Mouse (Mus musculus): ENCODE data around the gene Sin3a.

The Sin3a gene

DNA sequence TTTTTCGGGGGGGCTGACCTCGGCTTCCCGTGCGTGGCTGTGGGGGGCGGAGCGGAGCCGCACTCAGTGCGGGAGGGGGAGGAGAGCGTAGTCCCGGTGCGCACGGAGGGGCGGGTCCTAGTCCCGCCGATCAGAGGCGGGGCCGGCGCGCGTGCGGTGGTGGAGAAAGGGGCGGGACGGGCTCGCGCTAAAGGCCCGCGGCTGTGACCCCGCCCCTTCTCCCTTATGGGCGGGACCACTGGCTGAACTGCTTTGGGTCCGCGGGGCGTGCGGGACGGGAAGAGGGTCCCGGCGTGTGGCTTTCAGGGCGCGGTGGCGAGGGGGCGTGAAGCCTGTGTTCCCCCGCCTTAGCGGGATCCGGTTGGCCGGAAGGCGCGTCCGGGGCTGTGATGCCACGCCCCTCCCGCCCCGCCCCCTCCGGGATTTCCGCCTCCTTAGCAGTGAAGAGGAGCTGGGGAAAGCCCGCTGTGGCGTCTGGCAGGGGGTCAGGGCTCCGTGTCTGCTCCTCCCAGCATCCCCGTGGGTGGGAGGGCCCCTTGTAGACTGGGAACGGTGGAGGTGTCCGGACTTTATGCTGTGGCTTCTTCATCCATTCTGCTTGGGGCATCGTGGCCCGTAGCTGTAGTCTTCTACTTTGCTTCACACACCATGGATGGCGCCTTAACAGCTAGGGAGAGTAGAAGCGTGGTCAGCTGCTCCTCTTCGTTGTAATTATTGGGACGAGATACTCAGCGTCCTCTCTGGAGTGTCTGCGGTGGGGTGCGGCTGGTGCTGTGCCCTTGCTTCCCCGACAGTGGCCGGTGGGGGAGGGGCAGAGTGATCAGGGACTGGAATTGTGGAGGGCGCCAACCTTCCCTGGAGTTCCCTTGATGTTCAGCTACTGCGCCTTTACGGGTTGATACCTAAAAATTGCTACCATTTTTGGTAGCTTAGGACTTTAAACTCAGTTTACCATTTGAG lies 5.1 kb downstream of the Sin3a start:
- Histone ChIP-seq H3K36me3 (ENCODE audit: control insufficient read depth, insufficient read depth, low read length, poor library complexity, severe bottlenecking) (no peaks in the 10 kb centered on the region; the same call in 1 of the 2 replicates), H3K27me3 (ENCODE audit: control insufficient read depth, insufficient read depth, low read length, poor library complexity, severe bottlenecking) (no peaks in the 10 kb centered on the region)
- DNase-seq (ENCODE audit: low read depth, low spot score), result peak; percentile 92

DNA sequence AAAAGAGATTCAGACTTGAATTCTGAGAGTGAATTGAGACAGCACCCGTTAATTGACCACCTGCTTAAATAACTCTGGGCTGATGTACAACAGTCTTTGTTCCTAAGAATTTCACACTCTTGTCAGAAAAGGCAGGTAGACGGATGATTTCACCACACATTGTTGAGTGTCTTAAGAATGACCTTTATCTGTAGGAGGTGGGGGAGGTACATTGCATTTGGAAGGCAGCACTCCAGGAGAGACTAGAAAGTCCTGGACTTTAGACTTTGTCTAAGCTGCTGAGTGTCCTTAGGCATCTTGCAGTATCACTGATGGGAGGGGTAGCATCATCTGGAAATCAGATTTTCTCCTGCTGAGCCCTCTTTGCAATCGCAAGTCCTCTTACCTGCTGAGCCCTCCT lies 10.4 kb downstream of the Sin3a start:
- no peaks in the 10 kb centered on the region for H3K27me3 ChIP-seq (ENCODE audit: control insufficient read depth, insufficient read depth, low read length, poor library complexity, severe bottlenecking)
- peaks cover 5% of the 10 kb centered on the region for H3K36me3 ChIP-seq (ENCODE audit: control insufficient read depth, insufficient read depth, low read length, poor library complexity, severe bottlenecking)
- no peak for DNase-seq (ENCODE audit: low read depth, low spot score)

DNA sequence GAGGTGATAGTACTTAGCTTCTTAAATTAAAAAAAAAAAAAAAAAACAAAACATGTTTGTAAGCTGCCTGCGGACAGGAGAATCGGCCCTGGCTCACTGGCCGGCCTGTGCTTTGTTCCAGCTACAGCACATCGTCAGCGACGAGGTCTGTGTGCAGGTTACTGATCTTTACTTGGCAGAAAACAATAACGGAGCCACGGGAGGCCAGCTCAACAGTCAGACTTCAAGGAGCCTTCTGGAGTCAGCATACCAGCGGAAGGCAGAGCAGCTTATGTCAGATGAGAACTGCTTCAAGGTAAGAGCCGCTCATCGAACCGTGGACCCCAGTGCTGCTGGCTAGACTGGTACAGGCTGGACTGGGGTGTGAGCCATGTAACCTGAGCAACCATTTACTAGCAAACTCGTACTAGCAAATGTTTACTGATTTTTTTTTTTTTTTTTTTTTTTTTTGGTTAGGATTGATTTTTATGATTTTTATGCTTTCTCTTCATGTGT lies 45.5 kb downstream of the Sin3a start:
- peaks cover 17% of the 10 kb centered on the region for H3K36me3 ChIP-seq (ENCODE audit: control insufficient read depth, insufficient read depth, low read length, poor library complexity, severe bottlenecking)
- no peak for DNase-seq (ENCODE audit: low read depth, low spot score)
- H3K27me3 ChIP-seq (ENCODE audit: control insufficient read depth, insufficient read depth, low read length, poor library complexity, severe bottlenecking), result no peaks in the 10 kb centered on the region

DNA sequence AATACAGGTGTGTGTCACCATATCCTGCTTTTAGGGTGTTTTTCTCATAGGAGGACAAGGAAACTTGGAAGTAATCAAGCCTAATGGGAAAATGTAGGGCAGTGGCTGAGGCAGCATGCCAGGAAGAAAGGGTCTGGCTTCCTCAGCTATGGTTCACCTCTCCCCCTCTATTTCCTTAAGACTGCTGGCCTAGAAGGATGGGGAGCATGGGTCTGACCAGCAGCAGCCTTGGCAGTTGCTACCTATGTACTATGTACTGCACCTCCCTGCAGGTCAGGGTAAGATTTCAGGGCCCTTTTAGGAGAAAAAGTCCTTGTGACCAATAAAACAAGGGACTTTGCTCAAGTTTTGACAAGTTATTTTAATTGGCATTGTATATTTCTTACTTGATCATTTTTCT lies 57.8 kb downstream of the Sin3a start:
- Histone ChIP-seq H3K27me3 (ENCODE audit: control insufficient read depth, insufficient read depth, low read length, poor library complexity, severe bottlenecking) (no peaks in the 10 kb centered on the region), H3K36me3 (ENCODE audit: control insufficient read depth, insufficient read depth, low read length, poor library complexity, severe bottlenecking) (peaks cover 11% of the 10 kb centered on the region; the same call in 1 of the 2 replicates)
- no peak for DNase-seq (ENCODE audit: low read depth, low spot score)

GRCm38 (mm10) chr9:57130577-57131433 lies 59.0 kb downstream of the Sin3a start, which contains the start of gene Man2c1:
Man2c1 (plus strand) TSS chr9:57130690.
- Histone ChIP-seq H3K36me3 (ENCODE audit: control insufficient read depth, insufficient read depth, low read length, poor library complexity, severe bottlenecking) (peaks cover 5% of the 10 kb centered on the region; the same call in 1 of the 2 replicates), H3K27me3 (ENCODE audit: control insufficient read depth, insufficient read depth, low read length, poor library complexity, severe bottlenecking) (no peaks in the 10 kb centered on the region)
- DNase-seq (ENCODE audit: low read depth, low spot score), result peak; percentile 97

- no peak for DNase-seq (ENCODE audit: low read depth, low spot score)
- peaks cover 2% of the 10 kb centered on the region for H3K36me3 ChIP-seq (ENCODE audit: control insufficient read depth, insufficient read depth, low read length, poor library complexity, severe bottlenecking)
- no peaks in the 10 kb centered on the region for H3K27me3 ChIP-seq (ENCODE audit: control insufficient read depth, insufficient read depth, low read length, poor library complexity, severe bottlenecking)
These were observed 65.4 kb downstream of the Sin3a start for GRCm38 (mm10) chr9:57137246-57137645.

DNA sequence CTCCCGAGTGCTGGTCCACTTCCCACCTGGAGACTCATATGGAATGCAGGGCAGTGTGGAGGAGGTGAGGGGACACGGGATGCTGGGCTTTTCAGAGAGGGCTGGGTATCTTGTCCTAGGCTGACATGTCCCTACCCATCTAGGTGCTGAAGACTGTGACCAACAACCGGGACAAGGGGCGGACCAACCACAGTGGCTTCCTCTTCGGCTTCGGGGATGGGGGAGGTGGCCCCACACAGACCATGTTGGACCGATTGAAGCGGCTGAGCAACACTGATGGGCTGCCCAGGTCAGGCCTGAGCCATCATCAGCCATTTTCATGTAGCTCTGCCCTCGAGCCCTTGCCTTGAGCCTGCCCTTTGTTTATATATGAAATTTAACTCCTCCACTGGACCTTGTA lies 65.9 kb downstream of the Sin3a start:
- H3K27me3 ChIP-seq (ENCODE audit: control insufficient read depth, insufficient read depth, low read length, poor library complexity, severe bottlenecking), result no peaks in the 10 kb centered on the region
- no peak for DNase-seq (ENCODE audit: low read depth, low spot score)
- H3K36me3 ChIP-seq (ENCODE audit: control insufficient read depth, insufficient read depth, low read length, poor library complexity, severe bottlenecking), result peaks cover 2% of the 10 kb centered on the region

DNA sequence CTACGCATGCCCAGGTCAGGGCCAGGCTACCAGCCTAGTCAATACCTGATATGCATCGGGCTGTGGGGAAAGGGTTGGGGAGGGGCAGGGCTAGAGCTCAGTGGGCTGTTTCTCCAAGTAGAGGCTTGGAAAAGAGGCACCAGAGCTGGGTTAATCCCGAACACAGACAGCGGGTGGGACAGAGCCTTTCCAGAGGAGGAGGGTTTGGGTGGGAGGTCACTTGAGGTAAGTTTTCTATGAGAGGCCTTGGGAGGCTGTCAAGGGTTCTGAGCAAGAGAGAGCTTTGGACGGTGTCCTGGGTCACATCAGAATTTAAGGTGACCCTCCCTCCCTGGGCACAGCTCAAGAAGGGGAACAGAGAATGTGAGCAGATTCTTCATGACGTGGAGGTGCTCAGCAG lies 66.7 kb downstream of the Sin3a start:
- no peak for DNase-seq (ENCODE audit: low read depth, low spot score)
- peaks cover 5% of the 10 kb centered on the region for H3K36me3 ChIP-seq (ENCODE audit: control insufficient read depth, insufficient read depth, low read length, poor library complexity, severe bottlenecking)
- no peaks in the 10 kb centered on the region for H3K27me3 ChIP-seq (ENCODE audit: control insufficient read depth, insufficient read depth, low read length, poor library complexity, severe bottlenecking)

DNA sequence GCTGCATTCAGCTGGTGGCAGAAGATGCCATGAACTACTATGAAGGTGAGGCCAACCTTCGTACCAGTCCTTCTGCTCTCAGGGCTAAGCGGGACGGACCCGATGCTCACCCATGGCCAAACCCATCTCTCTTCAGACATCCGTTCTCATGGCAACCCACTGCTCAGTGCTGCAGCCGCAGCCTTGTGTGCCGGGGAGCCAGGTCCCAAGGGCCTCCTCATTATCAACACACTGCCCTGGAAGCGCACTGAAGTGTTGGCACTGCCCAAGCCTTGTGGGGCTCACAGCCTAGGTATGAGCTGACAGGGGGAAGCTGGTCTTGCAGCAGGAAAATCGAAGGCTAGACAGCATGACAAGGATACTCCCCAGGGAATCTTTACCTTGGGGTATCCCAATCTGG lies 67.3 kb downstream of the Sin3a start:
- DNase-seq (ENCODE audit: low read depth, low spot score), result no peak
- Histone ChIP-seq H3K27me3 (ENCODE audit: control insufficient read depth, insufficient read depth, low read length, poor library complexity, severe bottlenecking) (no peaks in the 10 kb centered on the region), H3K36me3 (ENCODE audit: control insufficient read depth, insufficient read depth, low read length, poor library complexity, severe bottlenecking) (peaks cover 5% of the 10 kb centered on the region)

DNA sequence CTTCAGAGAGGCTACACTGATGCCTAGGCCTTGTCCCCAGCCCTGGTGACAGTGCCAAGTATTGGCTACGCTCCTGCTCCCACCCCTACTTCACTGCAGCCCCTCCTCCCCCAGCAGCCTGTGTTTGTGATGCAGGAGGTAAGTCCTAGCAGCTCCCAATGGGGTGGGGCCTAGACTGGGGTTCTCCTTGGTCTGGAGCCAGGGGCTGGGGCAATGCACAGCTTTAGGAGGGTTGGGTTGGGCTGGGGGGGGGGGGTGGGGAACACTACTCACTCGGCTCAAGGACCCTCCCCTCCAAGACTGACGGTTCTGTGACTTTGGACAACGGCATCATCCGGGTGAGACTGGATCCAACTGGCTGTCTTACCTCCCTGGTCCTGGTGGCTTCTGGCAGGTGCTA lies 67.7 kb downstream of the Sin3a start:
- H3K36me3 ChIP-seq (ENCODE audit: control insufficient read depth, insufficient read depth, low read length, poor library complexity, severe bottlenecking), result peaks cover 5% of the 10 kb centered on the region
- DNase-seq (ENCODE audit: low read depth, low spot score), result no peak
- H3K27me3 ChIP-seq (ENCODE audit: control insufficient read depth, insufficient read depth, low read length, poor library complexity, severe bottlenecking), result no peaks in the 10 kb centered on the region

DNA sequence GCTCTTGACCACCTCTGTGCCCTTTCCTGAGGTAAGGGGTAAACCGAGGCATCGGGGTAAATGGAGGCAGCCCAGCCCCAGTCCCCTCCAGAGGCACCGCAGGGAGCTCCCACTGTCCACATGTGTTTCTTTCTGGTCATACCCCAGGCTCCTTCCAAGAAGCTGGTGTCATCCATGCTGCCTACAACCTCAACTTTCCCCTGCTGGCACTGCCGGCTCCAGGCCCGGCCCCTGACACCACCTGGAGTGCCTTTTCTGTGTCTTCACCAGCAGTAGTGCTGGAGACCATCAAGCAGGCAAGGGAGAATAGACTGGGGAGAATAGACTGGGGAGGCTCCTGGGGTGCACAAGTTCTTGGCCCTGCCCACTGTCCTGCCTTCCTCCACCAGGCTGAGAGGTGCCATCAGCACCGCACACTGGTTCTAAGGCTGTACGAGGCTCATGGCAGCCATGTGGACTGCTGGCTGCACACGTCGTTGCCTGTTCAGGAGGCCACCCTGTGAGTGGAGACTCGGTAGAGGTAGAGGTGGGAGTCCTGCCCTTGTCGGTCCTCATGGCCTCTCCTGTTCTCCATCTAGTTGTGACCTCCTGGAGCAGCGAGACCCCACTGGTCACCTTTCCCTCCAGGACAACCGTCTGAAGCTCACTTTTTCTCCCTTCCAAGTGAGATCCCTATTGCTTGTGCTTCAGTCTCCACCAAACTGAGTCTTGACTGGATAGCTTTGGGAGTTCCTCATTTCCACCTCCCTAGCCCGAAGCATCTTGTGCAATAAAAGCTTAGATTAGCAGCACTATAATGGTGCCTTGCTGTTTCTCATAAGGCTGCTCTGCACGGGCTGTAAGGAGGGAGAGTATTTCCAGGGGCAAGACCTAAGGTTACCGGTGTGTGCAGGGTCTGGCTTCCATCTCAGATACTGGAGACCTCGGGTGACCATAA lies 69.8 kb downstream of the Sin3a start:
- Histone ChIP-seq H3K27me3 (ENCODE audit: control insufficient read depth, insufficient read depth, low read length, poor library complexity, severe bottlenecking) (no peaks in the 10 kb centered on the region), H3K36me3 (ENCODE audit: control insufficient read depth, insufficient read depth, low read length, poor library complexity, severe bottlenecking) (peaks cover 5% of the 10 kb centered on the region)
- DNase-seq (ENCODE audit: low read depth, low spot score), result no peak

GRCm38 (mm10) chr9:57143212-57143611 lies 71.4 kb downstream of the Sin3a start:
- DNase-seq (ENCODE audit: low read depth, low spot score), result no peak
- Histone ChIP-seq H3K36me3 (ENCODE audit: control insufficient read depth, insufficient read depth, low read length, poor library complexity, severe bottlenecking) (peaks cover 5% of the 10 kb centered on the region), H3K27me3 (ENCODE audit: control insufficient read depth, insufficient read depth, low read length, poor library complexity, severe bottlenecking) (no peaks in the 10 kb centered on the region)

DNA sequence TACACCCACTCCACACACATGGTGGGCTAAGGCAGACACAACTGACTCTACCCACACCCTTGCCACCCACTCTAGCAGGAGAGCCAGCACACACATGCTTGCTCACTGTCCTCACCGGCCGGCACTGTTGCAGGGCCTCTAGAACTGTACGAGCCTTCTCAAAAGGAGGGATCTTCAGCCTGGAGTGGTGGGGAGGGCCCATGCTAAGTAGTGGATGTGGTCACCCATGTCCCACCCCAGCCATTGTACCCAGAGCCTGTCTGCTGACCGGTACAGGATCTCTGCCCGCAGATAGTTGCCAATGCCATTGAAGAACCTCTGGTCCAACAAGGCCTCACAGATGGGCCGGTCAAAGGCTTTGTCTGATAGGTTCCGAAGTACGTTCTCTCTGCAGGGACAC lies 73.0 kb downstream of the Sin3a start:
- DNase-seq (ENCODE audit: low read depth, low spot score), result no peak
- H3K27me3 ChIP-seq (ENCODE audit: control insufficient read depth, insufficient read depth, low read length, poor library complexity, severe bottlenecking), result no peaks in the 10 kb centered on the region
- peaks cover 5% of the 10 kb centered on the region for H3K36me3 ChIP-seq (ENCODE audit: control insufficient read depth, insufficient read depth, low read length, poor library complexity, severe bottlenecking)

- H3K36me3 ChIP-seq (ENCODE audit: control insufficient read depth, insufficient read depth, low read length, poor library complexity, severe bottlenecking), result peaks cover 3% of the 10 kb centered on the region
- no peak for DNase-seq (ENCODE audit: low read depth, low spot score)
- no peaks in the 10 kb centered on the region for H3K27me3 ChIP-seq (ENCODE audit: control insufficient read depth, insufficient read depth, low read length, poor library complexity, severe bottlenecking)
These were observed 74.7 kb downstream of the Sin3a start for GRCm38 (mm10) chr9:57146451-57147066.

Data from splenic B cell, adult 2 months (primary cell).